Mouse (Mus musculus) neural tube, embryonic 11.5 days (tissue): ENCODE data around the gene Krtcap2. TPM values are rescaled to one million over a fixed set of nuclear protein-coding genes. Genes with fewer than 3 reads are reported as not detected.

ENCODE experiments used
- ATAC-seq: fragments of 200-750 bp; cut with Nextera tagmentation; 2 replicates; pipeline ENCODE4 v1.8.0; 2017; ENCODE audit warnings: moderate number of reproducible peaks, mild to moderate bottlenecking, moderate TSS enrichment, moderate library complexity; ENCODE audit not compliant: insufficient read depth, low FRiP score, low TSS enrichment
- DNase-seq: peaks from one replicate; pipeline ENCODE4 v3.0.0-alpha.2; 2015; ENCODE audit warnings: low spot score
- H3K27ac ChIP-seq: fragments of 300-500 bp; sonication (generic); 2 replicates; pipeline ENCODE4 v1.5.1; 2014; ENCODE audit warnings: low read depth, mild to moderate bottlenecking, low read length
- H3K27me3 ChIP-seq: fragments of 300-500 bp; sonication (generic); 2 replicates; pipeline ENCODE4 v1.6.1; 2014; ENCODE audit warnings: mild to moderate bottlenecking, low read length, mixed read lengths; ENCODE audit not compliant: control insufficient read depth, insufficient read depth
- H3K36me3 ChIP-seq: fragments of 300-500 bp; sonication (generic); 2 replicates; pipeline ENCODE4 v1.6.1; 2014; ENCODE audit warnings: mild to moderate bottlenecking, low read length, moderate library complexity, mixed read lengths; ENCODE audit not compliant: control insufficient read depth, insufficient read depth
- H3K4me1 ChIP-seq: fragments of 300-500 bp; sonication (generic); 2 replicates; pipeline ENCODE4 v1.6.1; 2014; ENCODE audit warnings: low read length, mixed read lengths; ENCODE audit not compliant: control insufficient read depth, insufficient read depth
- H3K4me2 ChIP-seq: fragments of 300-500 bp; sonication (generic); 2 replicates; pipeline ENCODE4 v1.6.1; 2014; ENCODE audit warnings: low read depth, mild to moderate bottlenecking, moderate library complexity
- H3K4me3 ChIP-seq: fragments of 300-500 bp; sonication (generic); 2 replicates; pipeline ENCODE4 v1.5.1; 2014; ENCODE audit warnings: low read depth, low read length
- H3K9ac ChIP-seq: fragments of 300-500 bp; sonication (generic); 2 replicates; pipeline ENCODE4 v1.6.1; 2014; ENCODE audit warnings: mild to moderate bottlenecking, low read length
- H3K9me3 ChIP-seq: fragments of 300-500 bp; sonication (generic); 2 replicates; pipeline ENCODE4 v1.6.1; 2016; ENCODE audit warnings: low read length; ENCODE audit not compliant: control insufficient read depth
- WGBS: fragments of 180-500 bp; shearing (Covaris S2); extraction: QIAGEN DNeasy Blood & Tissue Kit; methylation state at CpG from one replicate; pipeline ENCODE4 v1.1.7; 2014; 5-methylcytosine and 5-hydroxymethylcytosine counted together
- polyA plus RNA-seq: library from polyadenylated mRNA; unstranded; fragments of >200 nt; fragmentation: Nextera tagmentation; extraction: Ambion mirVana; gene quantifications from 2 replicates; pipeline ENCODE4 v1.2.1, GENCODE M21; 2014

The Krtcap2 gene
- polyA plus RNA-seq, 1 experiment from 2014 or later: 237 TPM

- Histone ChIP-seq H3K4me2 (peak overlapping the region; percentile 19; the same call in 1 of the 2 replicates), H3K36me3 (no peaks in the 10 kb centered on the region), H3K27ac (no peak overlapping the region), H3K27me3 (peaks cover 27% of the 10 kb centered on the region), H3K4me1 (peaks cover 14% of the 10 kb centered on the region), H3K9ac (no peak overlapping the region), H3K4me3 (peak overlapping the region; percentile 6; the same call in 1 of the 2 replicates), H3K9me3 (no peaks in the 10 kb centered on the region)
- WGBS: 44% methylated on average over 7 of the region's 7 CpGs
- DNase-seq (no peak), ATAC-seq (no peak)
These were observed 32.3 kb downstream of the Krtcap2 start for GRCm38 (mm10) chr3:89278107-89278506.

- ATAC-seq (no peak), DNase-seq (no peak)
- H3K9me3 ChIP-seq: no peaks in the 10 kb centered on the region
- peaks cover 14% of the 10 kb centered on the region for H3K4me1 ChIP-seq
- H3K4me2 ChIP-seq: peak overlapping the region; percentile 94
- H3K36me3 ChIP-seq: no peaks in the 10 kb centered on the region
- H3K4me3 ChIP-seq: peak overlapping the region; percentile 41
- H3K9ac ChIP-seq: no peak overlapping the region; the same call in 1 of the 2 replicates
- H3K27me3 ChIP-seq: peaks cover 27% of the 10 kb centered on the region
- H3K27ac ChIP-seq: no peak overlapping the region
- 10% methylated on average over 8 of the region's 8 CpGs for WGBS
These were observed 32.9 kb downstream of the Krtcap2 start for GRCm38 (mm10) chr3:89278643-89279042.

GRCm38 (mm10) chr3:89279153-89279890 is 33.6 kb downstream of the Krtcap2 start:
- WGBS: under 1% methylated on average over 35 of the region's 35 CpGs
- Histone ChIP-seq H3K9ac (peak overlapping the region; percentile 58), H3K36me3 (no peaks in the 10 kb centered on the region), H3K4me3 (peak overlapping the region; percentile 41), H3K4me2 (peak overlapping the region; percentile 94), H3K27me3 (peaks cover 27% of the 10 kb centered on the region), H3K4me1 (peaks cover 14% of the 10 kb centered on the region), H3K9me3 (no peaks in the 10 kb centered on the region), H3K27ac (no peak overlapping the region)
- ATAC-seq: peak; percentile 64
- peak; percentile 80 for DNase-seq

GRCm38 (mm10) chr3:89280050-89280605 is 34.4 kb downstream of the Krtcap2 start:
- H3K27me3 ChIP-seq: peaks cover 27% of the 10 kb centered on the region
- H3K4me3 ChIP-seq: peak overlapping the region; percentile 41
- H3K4me2 ChIP-seq: peak overlapping the region; percentile 94
- H3K9ac ChIP-seq: peak overlapping the region; percentile 58
- no peaks in the 10 kb centered on the region for H3K36me3 ChIP-seq
- H3K9me3 ChIP-seq: no peaks in the 10 kb centered on the region
- H3K27ac ChIP-seq: no peak overlapping the region
- peak; percentile 36 for DNase-seq
- H3K4me1 ChIP-seq: peaks cover 14% of the 10 kb centered on the region
- peak; percentile 36; the same call in 1 of the 2 replicates for ATAC-seq
- under 1% methylated on average over 29 of the region's 29 CpGs for WGBS

- H3K27me3 ChIP-seq: peaks cover 27% of the 10 kb centered on the region
- peaks cover 14% of the 10 kb centered on the region for H3K4me1 ChIP-seq
- H3K27ac ChIP-seq: no peak within 1 kb of the TSS
These were observed 35.1 kb downstream of the Krtcap2 start, which contains the start of gene Efna1 for GRCm38 (mm10) chr3:89280606-89281511. TSS of gene Efna1 (minus strand) at chr3:89281142.

GRCm38 (mm10) chr3:89281579-89282290 is 36.0 kb downstream of the Krtcap2 start:
- H3K4me3 ChIP-seq: no peak overlapping the region
- ATAC-seq (no peak), DNase-seq (peak; percentile 86)
- H3K4me2 ChIP-seq: peak overlapping the region; percentile 94
- H3K9ac ChIP-seq: no peak overlapping the region; the same call in 1 of the 2 replicates
- H3K27ac ChIP-seq: no peak overlapping the region
- H3K36me3 ChIP-seq: no peaks in the 10 kb centered on the region
- H3K4me1 ChIP-seq: peaks cover 14% of the 10 kb centered on the region
- no peaks in the 10 kb centered on the region for H3K9me3 ChIP-seq
- peaks cover 27% of the 10 kb centered on the region for H3K27me3 ChIP-seq
- WGBS: 11% methylated on average over 20 of the region's 20 CpGs

More at GRCm38 (mm10) chr3:89280606-89281511, 35.1 kb downstream of the Krtcap2 start, which contains the start of gene Efna1:
- Histone ChIP-seq H3K4me3 (peak within 1 kb of the TSS; percentile 41), H3K9me3 (no peaks in the 10 kb centered on the region), H3K36me3 (no peaks in the 10 kb centered on the region), H3K4me2 (peak within 1 kb of the TSS; percentile 94), H3K9ac (peak within 1 kb of the TSS; percentile 58)
- ATAC-seq (peak; percentile 31; the same call in 1 of the 2 replicates), DNase-seq (peak; percentile 63)
- under 1% methylated on average over 52 of the region's 52 CpGs for WGBS

GRCm38 (mm10) chr3:89282291-89282643 is 36.5 kb downstream of the Krtcap2 start:
- ATAC-seq (no peak), DNase-seq (no peak)
- Histone ChIP-seq H3K4me3 (no peak overlapping the region), H3K27ac (no peak overlapping the region), H3K9ac (0 out of 2 replicates have a peak overlapping the region, but pooled peaks have one; percentile 18), H3K4me1 (peaks cover 14% of the 10 kb centered on the region), H3K4me2 (no peak overlapping the region), H3K9me3 (no peaks in the 10 kb centered on the region), H3K36me3 (no peaks in the 10 kb centered on the region), H3K27me3 (peaks cover 26% of the 10 kb centered on the region)
- WGBS: 31% methylated on average over 4 of the region's 4 CpGs

- no peak overlapping the region for H3K27ac ChIP-seq
- H3K4me1 ChIP-seq: peaks cover 11% of the 10 kb centered on the region
- ATAC-seq (no peak), DNase-seq (no peak)
- H3K9me3 ChIP-seq: no peaks in the 10 kb centered on the region
- no peak overlapping the region for H3K4me2 ChIP-seq
- H3K4me3 ChIP-seq: no peak overlapping the region
- H3K27me3 ChIP-seq: peaks cover 12% of the 10 kb centered on the region
- no peaks in the 10 kb centered on the region for H3K36me3 ChIP-seq
- 89% methylated on average over 3 of the region's 3 CpGs for WGBS
- no peak overlapping the region for H3K9ac ChIP-seq
These were observed 38.5 kb downstream of the Krtcap2 start for GRCm38 (mm10) chr3:89284261-89284660.
